Comparison of ENCODE assay signal across 11 mouse cellular contexts in genomic region chr11:69553341-69553721, GRCm38 (mm10). TPM values are rescaled to one million over a fixed set of nuclear protein-coding genes. Genes with fewer than 3 reads are reported as not detected.
DNase-seq lines count a peak whose midpoint lies in the region; ATAC-seq and TF ChIP-seq lines count a peak whose summit lies in the region.
"Had no signal": no experiment of that assay in that cellular context is flagged by ENCODE, and none has a peak within 500 bp of the region (broad histone marks: within the 10 kb centered on the region; RNA-seq: fewer than 3 reads in every experiment).

No protein-coding gene starts in this region.

- H3K27me3 ChIP-seq in heart, embryonic 10.5 days (ENCODE audit: insufficient read depth, poor library complexity, severe bottlenecking), result peaks cover 38% of the 10 kb centered on the region
- H3K27me3 ChIP-seq in forebrain, embryonic 15.5 days, result no peaks in the 10 kb centered on the region
- H3K27me3 ChIP-seq in limb, embryonic 11.5 days (ENCODE audit: control insufficient read depth, insufficient read depth, low read length), result no peaks in the 10 kb centered on the region
- no peaks in the 10 kb centered on the region for H3K27me3 ChIP-seq in neural tube, embryonic 11.5 days (ENCODE audit: control insufficient read depth, insufficient read depth, low read length)
- H3K27me3 ChIP-seq in liver, postnatal 0 days (ENCODE audit: insufficient read depth, low read length), result peaks cover 6% of the 10 kb centered on the region; the same call in 1 of the 2 replicates

- peaks cover 58% of the 10 kb centered on the region for H3K4me1 ChIP-seq in heart, embryonic 10.5 days
- H3K4me1 ChIP-seq in forebrain, embryonic 15.5 days, result peaks cover 69% of the 10 kb centered on the region
- H3K4me1 ChIP-seq in limb, embryonic 11.5 days (ENCODE audit: control insufficient read depth, insufficient read depth, low read length), result peaks cover 38% of the 10 kb centered on the region
- H3K4me1 ChIP-seq in neural tube, embryonic 11.5 days (ENCODE audit: control insufficient read depth, insufficient read depth, low read length), result peaks cover 42% of the 10 kb centered on the region
- H3K4me1 ChIP-seq in liver, postnatal 0 days (ENCODE audit: insufficient read depth), result no peaks in the 10 kb centered on the region

- no peak overlapping the region for H3K4me3 ChIP-seq in heart, embryonic 10.5 days
- peak overlapping the region; percentile 11 for H3K4me3 ChIP-seq in forebrain, embryonic 15.5 days
- no peak overlapping the region for H3K4me3 ChIP-seq in limb, embryonic 11.5 days (ENCODE audit: low read depth, low read length)
- no peak overlapping the region for H3K4me3 ChIP-seq in neural tube, embryonic 11.5 days (ENCODE audit: low read depth, low read length)
- H3K4me3 ChIP-seq in liver, postnatal 0 days (ENCODE audit: low read depth, low read length), result no peak overlapping the region

- 17% methylated on average over 2 of the region's 2 CpGs for WGBS in heart, embryonic 10.5 days
- 10% methylated on average over 2 of the region's 2 CpGs for WGBS in forebrain, embryonic 15.5 days
- 22% methylated on average over 2 of the region's 2 CpGs for WGBS in limb, embryonic 11.5 days
- WGBS in neural tube, embryonic 11.5 days, result 4% methylated on average over 2 of the region's 2 CpGs
- 52% methylated on average over 2 of the region's 2 CpGs for WGBS in liver, postnatal 0 days (ENCODE audit: insufficient replicate concordance)

- H3K27ac ChIP-seq in heart, embryonic 10.5 days, result peak overlapping the region; percentile 42
- H3K27ac ChIP-seq in forebrain, embryonic 15.5 days (replicated peaks), result peak overlapping the region; percentile 91
- H3K27ac ChIP-seq in limb, embryonic 11.5 days (replicated peaks; ENCODE audit: low read depth, low read length), result peak overlapping the region; percentile 1; the same call in 1 of the 2 replicates
- H3K27ac ChIP-seq in neural tube, embryonic 11.5 days (ENCODE audit: low read depth, low read length), result peak overlapping the region; percentile 86
- H3K27ac ChIP-seq in liver, postnatal 0 days (ENCODE audit: low read depth), result no peak overlapping the region

- peaks cover 30% of the 10 kb centered on the region for H3K36me3 ChIP-seq in heart, embryonic 10.5 days
- no peaks in the 10 kb centered on the region for H3K36me3 ChIP-seq in forebrain, embryonic 15.5 days
- no peaks in the 10 kb centered on the region for H3K36me3 ChIP-seq in limb, embryonic 11.5 days (ENCODE audit: control insufficient read depth, insufficient read depth, low read length)
- H3K36me3 ChIP-seq in neural tube, embryonic 11.5 days (ENCODE audit: control insufficient read depth, insufficient read depth, low read length), result no peaks in the 10 kb centered on the region; the same call in 1 of the 2 replicates
- no peaks in the 10 kb centered on the region for H3K36me3 ChIP-seq in liver, postnatal 0 days (replicated peaks; ENCODE audit: insufficient read depth, low read length)

- no peak for TF ChIP-seq CTCF in liver, postnatal 0 days (IDR thresholded peaks at IDR 0.05; ENCODE audit: low read depth)

- no peak for TF ChIP-seq EP300 in liver, postnatal 0 days (IDR thresholded peaks at IDR 0.05; ENCODE audit: low read depth)

- peak overlapping the region; percentile 39 for H3K4me2 ChIP-seq in forebrain, embryonic 15.5 days (replicated peaks)
- no peak overlapping the region; the same call in 1 of the 2 replicates for H3K4me2 ChIP-seq in limb, embryonic 11.5 days (ENCODE audit: low read depth, severe bottlenecking)
- H3K4me2 ChIP-seq in neural tube, embryonic 11.5 days (ENCODE audit: low read depth), result peak overlapping the region; percentile 26
- no peak overlapping the region for H3K4me2 ChIP-seq in liver, postnatal 0 days (ENCODE audit: low read depth, low read length)
- H3K4me2 ChIP-seq: lung, embryonic 14.5 days had no signal

- peak; percentile 5; the same call in 1 of the 2 replicates for ATAC-seq in forebrain, embryonic 15.5 days (replicated peaks)
- ATAC-seq in limb, embryonic 11.5 days (ENCODE audit: insufficient number of reproducible peaks, low FRiP score, low TSS enrichment, low read depth), result no peak
- 0 out of 2 replicates have a peak, but pooled peaks have one; percentile 9 for ATAC-seq in neural tube, embryonic 11.5 days (ENCODE audit: insufficient read depth, low FRiP score, low TSS enrichment)
- no peak for ATAC-seq in liver, postnatal 0 days

- H3K9me3 ChIP-seq in heart, embryonic 10.5 days, result no peaks in the 10 kb centered on the region
- H3K9me3 ChIP-seq in forebrain, embryonic 15.5 days, result no peaks in the 10 kb centered on the region
- 0 out of 2 replicates have a peak, but pooled peaks cover 2% of the 10 kb centered on the region for H3K9me3 ChIP-seq in limb, embryonic 11.5 days (ENCODE audit: control insufficient read depth, low read length)
- no peaks in the 10 kb centered on the region for H3K9me3 ChIP-seq in neural tube, embryonic 11.5 days (ENCODE audit: control insufficient read depth, low read length)
- H3K9me3 ChIP-seq in liver, postnatal 0 days (ENCODE audit: low read length), result no peaks in the 10 kb centered on the region

- DNase-seq in heart, embryonic 10.5 days (ENCODE audit: low spot score), result no peak
- DNase-seq in heart, adult 18-20 months, result no peak
- no peak for DNase-seq in limb, embryonic 11.5 days (ENCODE audit: low spot score)
- peak; percentile 27 for DNase-seq in neural tube, embryonic 11.5 days (ENCODE audit: low spot score)
- DNase-seq in retina, embryonic 14.5 days (ENCODE audit: low spot score), result no peak
- no peak for DNase-seq in liver, postnatal 0 days
- DNase-seq in T-cell, adult 2 months (ENCODE audit: low spot score), result no peak
- DNase-seq: cerebellum, adult 11-12 months; kidney, postnatal 4 days had no signal

- H3K9ac ChIP-seq in forebrain, embryonic 15.5 days (replicated peaks), result peak overlapping the region; percentile 42
- H3K9ac ChIP-seq in limb, embryonic 11.5 days (ENCODE audit: low read length), result 0 out of 2 replicates have a peak overlapping the region, but pooled peaks have one; percentile 13
- peak overlapping the region; percentile 27 for H3K9ac ChIP-seq in neural tube, embryonic 11.5 days (ENCODE audit: low read length)
- no peak overlapping the region for H3K9ac ChIP-seq in liver, postnatal 0 days (replicated peaks)
- H3K9ac ChIP-seq: lung, embryonic 14.5 days had no signal

RNA-seq across cellular contexts. Expression of gene Dnah2, which starts 4.4 kb away (rescaled TPM):
- 0.18 and 0.95 TPM in 2 replicates for polyA plus RNA-seq in heart, embryonic 10.5 days (2016; fragmentation: Nextera tagmentation; extraction: Ambion mirVana)
- under 1 TPM; 0.10 to 0.51 TPM for total RNA-seq in heart, adult 18-20 months (2021)
- polyA plus RNA-seq in forebrain, embryonic 15.5 days (2015; fragmentation: Nextera tagmentation; extraction: Ambion mirVana), result 2.7 and 3.1 TPM in 2 replicates
- polyA plus RNA-seq in limb, embryonic 11.5 days (2014; fragmentation: Nextera tagmentation; extraction: Ambion mirVana), result 0.87 and 1.4 TPM in 2 replicates
- 0.92 and 1.2 TPM in 2 replicates for polyA plus RNA-seq in neural tube, embryonic 11.5 days (2014; fragmentation: Nextera tagmentation; extraction: Ambion mirVana)
- 0.04 and 0.05 TPM in 2 replicates for polyA plus RNA-seq in liver, postnatal 0 days (2015; fragmentation: Nextera tagmentation; extraction: Ambion mirVana)

RNA-seq across cellular contexts. Expression of gene Efnb3, which starts 6.7 kb away (rescaled TPM):
- polyA plus RNA-seq in heart, embryonic 10.5 days (2016; fragmentation: Nextera tagmentation; extraction: Ambion mirVana), result 61.0 and 89.9 TPM in 2 replicates
- 100 to 1,000 TPM; 111 to 140 TPM for total RNA-seq in heart, adult 18-20 months (2021)
- polyA plus RNA-seq in forebrain, embryonic 15.5 days (2015; fragmentation: Nextera tagmentation; extraction: Ambion mirVana), result 107 and 114 TPM in 2 replicates
- polyA plus RNA-seq in limb, embryonic 11.5 days (2014; fragmentation: Nextera tagmentation; extraction: Ambion mirVana), result 12.9 and 14.4 TPM in 2 replicates
- polyA plus RNA-seq in neural tube, embryonic 11.5 days (2014; fragmentation: Nextera tagmentation; extraction: Ambion mirVana), result 9.6 and 9.7 TPM in 2 replicates
- polyA plus RNA-seq in liver, postnatal 0 days (2015; fragmentation: Nextera tagmentation; extraction: Ambion mirVana), result 0.19 and 0.20 TPM in 2 replicates

RNA-seq across cellular contexts. Expression of gene Wrap53, which starts 26.7 kb away (rescaled TPM):
- 27.2 and 32.4 TPM in 2 replicates for polyA plus RNA-seq in heart, embryonic 10.5 days (2016; fragmentation: Nextera tagmentation; extraction: Ambion mirVana)
- 1 to 10 TPM; 5.0 to 5.4 TPM for total RNA-seq in heart, adult 18-20 months (2021)
- polyA plus RNA-seq in forebrain, embryonic 15.5 days (2015; fragmentation: Nextera tagmentation; extraction: Ambion mirVana), result 26.3 and 27.2 TPM in 2 replicates
- polyA plus RNA-seq in limb, embryonic 11.5 days (2014; fragmentation: Nextera tagmentation; extraction: Ambion mirVana), result 45.7 and 46.9 TPM in 2 replicates
- 34.5 and 34.6 TPM in 2 replicates for polyA plus RNA-seq in neural tube, embryonic 11.5 days (2014; fragmentation: Nextera tagmentation; extraction: Ambion mirVana)
- 8.1 and 10.0 TPM in 2 replicates for polyA plus RNA-seq in liver, postnatal 0 days (2015; fragmentation: Nextera tagmentation; extraction: Ambion mirVana)

RNA-seq across cellular contexts. Expression of gene Trp53, which starts 26.8 kb away (rescaled TPM):
- polyA plus RNA-seq in heart, embryonic 10.5 days (2016; fragmentation: Nextera tagmentation; extraction: Ambion mirVana), result 104 and 161 TPM in 2 replicates
- 10 to 100 TPM; 15.0 to 15.5 TPM for total RNA-seq in heart, adult 18-20 months (2021)
- 112 and 115 TPM in 2 replicates for polyA plus RNA-seq in forebrain, embryonic 15.5 days (2015; fragmentation: Nextera tagmentation; extraction: Ambion mirVana)
- polyA plus RNA-seq in limb, embryonic 11.5 days (2014; fragmentation: Nextera tagmentation; extraction: Ambion mirVana), result 250 and 254 TPM in 2 replicates
- polyA plus RNA-seq in neural tube, embryonic 11.5 days (2014; fragmentation: Nextera tagmentation; extraction: Ambion mirVana), result 169 and 175 TPM in 2 replicates
- 32.6 and 33.5 TPM in 2 replicates for polyA plus RNA-seq in liver, postnatal 0 days (2015; fragmentation: Nextera tagmentation; extraction: Ambion mirVana)

RNA-seq across cellular contexts. Expression of gene Atp1b2, which starts 52.4 kb away (rescaled TPM):
- polyA plus RNA-seq in heart, embryonic 10.5 days (2016; fragmentation: Nextera tagmentation; extraction: Ambion mirVana), result 15.6 and 24.1 TPM in 2 replicates
- total RNA-seq in heart, adult 18-20 months (2021), result 10 to 100 TPM; 15.2 to 16.4 TPM
- 22.2 and 25.9 TPM in 2 replicates for polyA plus RNA-seq in forebrain, embryonic 15.5 days (2015; fragmentation: Nextera tagmentation; extraction: Ambion mirVana)
- polyA plus RNA-seq in limb, embryonic 11.5 days (2014; fragmentation: Nextera tagmentation; extraction: Ambion mirVana), result 4.5 and 4.9 TPM in 2 replicates
- 7.2 and 7.7 TPM in 2 replicates for polyA plus RNA-seq in neural tube, embryonic 11.5 days (2014; fragmentation: Nextera tagmentation; extraction: Ambion mirVana)
- polyA plus RNA-seq in liver, postnatal 0 days (2015; fragmentation: Nextera tagmentation; extraction: Ambion mirVana), result 4.0 and 5.3 TPM in 2 replicates

Comparison
In these comparisons a context has a peak if more than half of its experiments do, and no peak if none do; other contexts are left out.
1. ATAC-seq: peak in forebrain, embryonic 15.5 days (single experiment) and neural tube, embryonic 11.5 days (single experiment); none in limb, embryonic 11.5 days (single experiment) and liver, postnatal 0 days (single experiment).
2. H3K4me2 ChIP-seq: peak in forebrain, embryonic 15.5 days (single experiment) and neural tube, embryonic 11.5 days (single experiment); none in limb, embryonic 11.5 days (single experiment) and liver, postnatal 0 days (single experiment).